Mouse (Mus musculus): Measurements from ENCODE around the gene Rgs14. TPM values are rescaled to one million over a fixed set of nuclear protein-coding genes. Genes with fewer than 3 reads are reported as not detected.

The Rgs14 gene
- total RNA-seq, 2 experiments from 2014 or later, result 28.6 to 37.0 TPM

DNA sequence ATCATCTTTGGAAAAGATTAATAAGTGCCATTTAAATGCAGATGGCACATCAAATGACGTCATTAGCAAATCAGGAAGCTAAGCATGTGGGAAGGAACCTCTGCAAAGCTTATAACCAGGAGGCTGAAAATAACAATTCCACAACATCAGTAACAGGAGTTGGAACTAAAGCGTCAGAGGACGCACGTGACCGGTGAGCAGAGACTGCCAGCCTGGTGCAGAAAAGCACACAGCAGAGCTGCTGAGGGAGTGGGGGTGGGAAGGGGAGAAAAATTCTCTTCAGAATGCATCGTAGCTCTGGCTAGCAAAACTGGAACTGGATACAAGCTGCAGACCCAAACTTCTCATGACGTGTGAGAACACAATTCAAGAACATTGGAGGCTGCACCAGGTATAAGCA lies 25.2 kb upstream of the Rgs14 start:
- no peak for DNase-seq (ENCODE audit: low spot score in 2 of 2)

DNA sequence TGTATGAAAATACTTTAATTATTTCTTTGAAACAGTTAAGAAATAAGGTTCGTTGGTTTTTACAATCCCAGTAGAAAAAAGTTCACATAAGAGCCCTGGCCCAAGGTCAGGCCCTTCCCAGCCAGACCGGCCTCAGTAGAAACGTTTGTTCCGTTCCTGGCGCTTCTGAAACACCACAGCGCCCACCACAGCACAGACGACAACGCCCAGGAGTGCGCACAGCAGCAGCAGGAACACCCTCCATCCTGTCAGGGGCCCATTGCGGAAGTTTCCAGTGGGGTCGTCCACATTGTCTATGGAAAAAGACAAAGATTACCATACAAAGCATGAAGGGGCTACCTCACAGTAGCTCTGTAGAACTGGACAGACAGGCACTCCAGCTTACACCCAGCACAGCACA lies 22.8 kb upstream of the Rgs14 start:
- no peak for DNase-seq (ENCODE audit: low spot score in 2 of 2)

DNA sequence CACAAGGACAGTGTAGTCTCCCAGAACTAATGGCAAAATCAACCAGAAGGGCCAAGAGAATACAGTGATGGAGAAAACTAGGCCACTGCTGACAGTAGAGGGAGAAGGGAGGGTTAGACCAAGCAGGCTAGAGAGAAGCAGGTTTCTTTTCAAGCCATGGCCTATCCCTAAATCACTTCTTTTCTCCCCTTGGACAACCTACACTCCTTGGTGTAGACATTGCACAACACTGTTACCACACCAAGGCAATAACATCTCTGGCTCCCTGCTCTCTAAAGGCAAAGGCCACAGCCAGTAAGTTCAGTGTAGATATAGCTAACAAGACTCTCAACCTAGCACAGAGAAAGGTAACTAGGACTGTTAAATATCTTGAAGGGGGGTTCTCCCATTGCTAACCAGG lies 8.4 kb upstream of the Rgs14 start:
- DNase-seq (ENCODE audit: low spot score in 2 of 2), result no peak

DNA sequence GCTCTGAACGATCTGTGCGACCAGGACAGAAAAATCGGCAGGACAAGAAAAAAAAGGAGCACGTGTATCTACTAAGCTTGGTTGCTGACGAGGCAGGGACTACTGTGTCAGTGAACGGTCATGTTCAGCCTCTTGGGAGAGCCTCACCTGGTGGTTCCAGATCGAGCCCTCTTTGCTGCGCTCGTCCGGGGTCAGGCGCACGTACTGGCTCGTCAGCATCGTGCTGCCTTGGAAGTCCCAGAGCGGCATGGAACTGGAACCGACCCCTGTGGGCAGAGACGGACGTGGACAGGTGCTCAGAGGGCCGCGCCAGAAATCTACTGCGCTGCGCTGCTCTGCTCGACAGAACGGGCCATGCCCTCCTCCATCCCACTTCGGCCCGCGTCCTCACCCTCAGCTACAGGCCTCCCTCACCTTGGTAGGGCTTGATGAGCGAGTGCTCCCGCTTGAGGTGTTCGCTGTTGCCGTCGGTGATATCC lies 7.5 kb upstream of the Rgs14 start:
- DNase-seq (ENCODE audit: low spot score in 2 of 2), result no peak

GRCm38 (mm10) chr13:55362453-55363060 lies 7.0 kb upstream of the Rgs14 start, which contains the start of gene Lman2:
TSS of gene Lman2 (minus strand) at chr13:55362783.
- DNase-seq (ENCODE audit: low spot score in 2 of 2), result peak; percentile 92 to 94

DNA sequence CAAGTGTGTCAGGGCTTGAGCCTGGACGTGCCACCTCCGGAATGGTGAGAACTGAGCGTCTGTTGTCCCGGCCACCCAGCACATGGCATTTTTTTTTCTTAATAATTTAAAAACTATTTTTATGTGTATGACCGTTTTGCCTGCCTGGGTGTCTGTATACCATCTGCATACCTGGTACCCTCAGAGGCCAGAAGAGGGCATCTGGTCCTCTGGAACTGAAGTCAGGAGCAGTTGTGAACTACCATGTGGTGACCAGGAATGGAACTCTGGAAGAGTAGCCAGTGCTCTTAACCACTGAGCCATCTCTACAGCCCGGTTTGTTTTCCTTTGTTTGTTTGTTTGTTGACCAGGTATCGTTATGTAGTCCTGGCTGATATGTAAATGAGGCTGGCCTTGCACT lies 1.1 kb upstream of the Rgs14 start:
- DNase-seq (ENCODE audit: low spot score in 2 of 2), result no peak

DNA sequence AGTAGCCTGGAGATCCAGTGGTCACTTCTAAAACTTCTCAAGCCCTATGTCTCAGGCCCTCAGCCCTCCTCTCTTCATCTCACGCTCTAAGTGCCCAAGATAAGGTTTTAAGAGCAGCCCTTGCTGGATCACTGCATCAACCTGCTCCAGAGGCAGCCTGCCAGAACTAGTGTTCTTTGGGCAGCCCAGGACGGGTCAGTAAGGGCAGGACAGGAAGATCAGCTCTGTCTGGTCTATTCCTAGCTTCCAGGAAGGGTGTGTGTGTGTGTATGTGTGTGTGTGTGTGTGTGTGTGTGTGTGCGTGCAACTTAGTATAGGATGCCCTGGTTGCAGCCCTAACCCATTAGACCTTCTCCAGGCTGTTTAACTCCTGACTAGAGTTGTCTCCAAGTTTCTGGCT lies 702 bp downstream of the Rgs14 start:
- no peak for DNase-seq (ENCODE audit: low spot score in 2 of 2)

DNA sequence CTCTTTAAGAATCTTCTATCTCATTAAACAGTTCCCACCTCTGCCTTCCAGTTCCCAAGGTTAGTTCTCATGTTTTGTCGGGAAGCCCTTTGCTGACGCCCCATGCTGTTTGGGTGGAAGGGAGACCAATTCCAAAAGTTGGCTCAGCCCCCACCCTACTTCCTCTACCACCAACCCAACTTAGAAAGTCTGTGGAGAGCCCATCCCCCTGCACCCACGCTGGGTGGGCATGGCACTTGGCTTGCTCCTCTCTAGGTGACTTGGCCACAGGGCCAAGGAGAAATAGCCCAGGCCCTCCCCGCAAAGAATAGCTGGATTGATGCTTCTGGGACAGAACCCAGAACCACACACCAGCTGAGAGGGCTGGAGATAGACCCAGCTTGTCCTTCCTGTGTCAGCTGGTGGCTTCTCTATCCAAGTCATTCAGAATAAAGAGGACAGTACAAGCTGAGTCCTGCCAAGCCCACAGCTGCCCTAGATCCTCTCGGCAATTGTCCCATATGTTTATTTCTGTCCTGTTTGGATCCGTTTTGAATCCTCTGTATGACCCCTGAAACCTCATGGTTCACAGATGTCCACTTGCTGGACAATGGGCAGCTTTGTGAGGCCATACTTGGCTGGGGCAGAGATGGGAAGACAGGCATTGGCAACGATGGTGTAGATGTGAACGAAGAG lies 1.6 kb downstream of the Rgs14 start:
- DNase-seq (ENCODE audit: low spot score in 2 of 2), result peak in 1 of 2 experiments; percentile 29

GRCm38 (mm10) chr13:55371740-55372139 lies 2.2 kb downstream of the Rgs14 start:
- DNase-seq (ENCODE audit: low spot score in 2 of 2), result no peak

DNA sequence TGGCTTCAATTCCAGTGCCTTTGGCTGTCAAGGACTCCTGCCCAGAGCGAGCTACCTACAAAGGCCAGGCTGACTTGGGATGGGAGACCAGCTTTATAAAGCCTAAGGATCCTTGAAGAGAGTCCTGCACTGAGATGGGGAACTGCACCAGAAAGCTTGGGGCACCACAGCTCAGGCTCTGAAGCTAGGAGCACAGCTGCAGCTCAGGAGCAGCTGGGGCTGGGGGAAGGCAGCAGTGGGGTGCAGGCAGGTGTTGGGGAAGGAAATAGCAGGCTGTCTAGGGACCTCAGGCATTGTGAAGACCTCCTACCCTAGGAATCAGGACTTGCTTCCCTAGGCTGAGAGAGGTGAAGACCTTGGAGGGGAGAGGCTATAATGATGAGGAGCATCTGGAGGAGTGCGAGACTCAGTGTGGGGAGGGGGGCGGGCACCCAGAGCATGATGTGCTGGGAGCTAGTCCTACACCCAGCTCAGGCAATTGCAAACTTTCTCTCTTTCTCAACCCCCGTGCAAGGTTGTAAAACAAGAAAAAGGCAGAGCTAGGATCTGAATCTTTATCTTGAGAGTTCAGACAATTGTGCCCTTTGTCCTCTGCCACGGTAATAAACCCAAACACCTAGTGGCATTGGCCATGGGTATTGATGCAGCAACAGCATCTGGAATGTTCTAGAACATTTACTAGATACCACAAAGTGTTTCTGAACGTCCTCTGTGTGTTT lies 4.8 kb downstream of the Rgs14 start:
- DNase-seq (ENCODE audit: low spot score in 2 of 2), result no peak

DNA sequence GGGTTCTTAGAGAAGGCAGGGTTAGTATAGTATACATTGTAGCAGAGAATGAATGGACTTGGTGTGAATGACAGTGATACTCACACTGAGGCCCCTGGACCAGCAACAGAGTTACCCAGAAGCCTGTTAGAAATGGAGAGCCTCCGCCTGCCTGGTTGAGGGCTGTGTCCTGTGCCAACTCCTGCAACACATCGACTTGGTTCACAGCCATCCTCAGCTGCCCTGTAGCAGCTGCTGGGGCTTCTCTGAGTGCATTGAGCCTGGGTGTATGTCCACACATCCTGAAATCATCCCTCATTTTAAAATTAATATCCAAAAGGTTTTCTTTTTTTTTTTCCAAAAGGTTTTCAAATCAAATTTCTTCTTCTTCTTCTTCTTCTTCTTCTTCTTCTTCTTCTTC lies 6.3 kb downstream of the Rgs14 start:
- DNase-seq (ENCODE audit: low spot score in 2 of 2), result no peak

DNA sequence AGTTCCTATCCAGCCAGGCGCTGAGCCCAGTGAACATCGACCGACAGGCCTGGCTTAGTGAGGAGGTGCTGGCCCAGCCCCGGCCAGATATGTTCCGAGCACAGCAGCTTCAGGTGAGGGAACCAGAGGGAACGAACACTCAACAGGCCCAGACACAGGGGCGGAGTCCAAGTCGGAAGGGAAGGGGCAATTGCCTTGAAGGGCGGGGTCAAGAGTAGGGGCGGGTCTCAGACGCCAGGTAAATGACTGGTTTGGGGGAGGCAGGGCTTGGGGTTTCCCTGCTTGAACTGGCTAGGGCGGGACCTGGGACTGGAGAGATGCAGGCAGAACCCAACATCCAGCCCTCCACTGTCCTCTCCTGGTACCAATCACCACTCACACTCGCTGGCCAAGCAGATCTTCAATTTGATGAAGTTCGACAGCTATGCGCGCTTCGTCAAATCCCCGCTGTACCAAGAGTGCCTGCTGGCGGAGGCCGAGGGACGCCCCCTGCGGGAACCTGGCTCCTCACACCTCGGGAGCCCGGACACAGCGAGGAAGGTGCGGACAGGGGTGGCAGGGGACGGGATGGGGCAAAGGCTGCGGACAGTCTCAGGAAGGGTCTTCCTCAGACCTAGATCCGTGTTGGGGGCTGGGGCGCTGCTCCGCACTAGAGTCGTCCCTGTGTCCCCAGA lies 9.5 kb downstream of the Rgs14 start:
- no peak for DNase-seq (ENCODE audit: low spot score in 2 of 2)

DNA sequence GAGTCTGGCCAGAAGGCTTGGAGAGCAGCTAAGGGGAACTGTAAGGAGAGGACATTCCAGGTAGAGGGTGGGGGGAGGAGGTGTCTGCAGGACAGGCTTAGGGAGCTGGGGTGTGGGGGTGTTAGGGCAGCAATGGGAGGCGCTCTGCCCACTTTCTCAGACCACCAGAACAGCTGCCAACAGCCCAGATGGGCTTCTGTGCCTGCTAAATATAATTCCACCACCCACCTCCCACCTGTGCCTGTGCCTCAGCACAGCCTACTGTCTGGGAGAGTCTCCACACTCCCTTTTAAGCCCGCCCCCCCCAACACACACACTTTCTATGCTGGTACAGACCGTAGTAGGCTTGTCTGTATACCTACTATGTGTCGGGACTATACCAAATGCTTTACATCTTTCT lies 12.3 kb downstream of the Rgs14 start:
- DNase-seq (ENCODE audit: low spot score in 2 of 2), result peak in 1 of 2 experiments; percentile 36

DNA sequence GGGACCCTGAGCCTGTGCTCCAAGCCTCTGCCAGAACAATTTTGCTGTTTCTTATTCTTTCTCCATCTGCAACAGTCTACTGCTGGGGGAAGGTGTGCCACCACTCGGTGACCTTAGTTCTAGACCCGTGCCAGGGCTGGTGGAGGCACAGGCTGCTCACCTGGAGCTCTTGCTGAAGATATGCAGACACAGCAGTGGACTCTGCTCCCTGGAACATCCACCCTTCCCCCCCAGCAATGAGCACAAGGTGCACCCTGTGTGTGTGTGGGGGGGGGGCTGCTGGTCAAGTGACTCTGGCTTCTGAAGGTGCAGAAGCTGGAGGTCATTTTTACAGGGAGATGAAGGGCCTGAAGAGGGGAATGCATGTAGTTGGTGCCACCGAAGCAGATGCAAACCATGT lies 21.1 kb downstream of the Rgs14 start:
- DNase-seq (ENCODE audit: low spot score in 2 of 2), result no peak

- no peak for DNase-seq (ENCODE audit: low spot score in 2 of 2)
Measured at GRCm38 (mm10) chr13:55391626-55392029, 22.1 kb downstream of the Rgs14 start.

DNA sequence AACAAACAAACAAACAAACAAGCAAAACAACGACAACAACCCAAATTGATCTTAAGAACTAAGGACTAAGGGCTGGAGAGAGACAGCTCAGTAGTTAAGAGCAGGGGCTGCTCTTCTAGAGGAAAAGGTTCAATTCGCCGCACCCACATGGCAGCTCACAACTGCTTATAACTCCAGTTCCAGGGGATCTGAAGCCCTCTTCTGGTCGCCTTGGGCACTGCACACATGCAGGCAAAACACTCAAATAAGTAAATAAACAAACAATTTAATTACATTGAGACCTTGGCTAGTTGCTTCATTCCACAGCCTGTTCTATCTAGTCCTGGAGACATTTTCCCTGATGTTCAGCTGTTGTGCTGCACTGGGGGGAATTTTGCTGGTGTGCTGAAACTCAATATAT lies 23.4 kb downstream of the Rgs14 start:
- DNase-seq (ENCODE audit: low spot score in 2 of 2), result no peak

- no peak for DNase-seq (ENCODE audit: low spot score in 2 of 2)
Measured at GRCm38 (mm10) chr13:55398088-55398487, 28.6 kb downstream of the Rgs14 start, which contains the start of gene Slc34a1. TSS of gene Slc34a1 (plus strand) at chr13:55398187.

DNA sequence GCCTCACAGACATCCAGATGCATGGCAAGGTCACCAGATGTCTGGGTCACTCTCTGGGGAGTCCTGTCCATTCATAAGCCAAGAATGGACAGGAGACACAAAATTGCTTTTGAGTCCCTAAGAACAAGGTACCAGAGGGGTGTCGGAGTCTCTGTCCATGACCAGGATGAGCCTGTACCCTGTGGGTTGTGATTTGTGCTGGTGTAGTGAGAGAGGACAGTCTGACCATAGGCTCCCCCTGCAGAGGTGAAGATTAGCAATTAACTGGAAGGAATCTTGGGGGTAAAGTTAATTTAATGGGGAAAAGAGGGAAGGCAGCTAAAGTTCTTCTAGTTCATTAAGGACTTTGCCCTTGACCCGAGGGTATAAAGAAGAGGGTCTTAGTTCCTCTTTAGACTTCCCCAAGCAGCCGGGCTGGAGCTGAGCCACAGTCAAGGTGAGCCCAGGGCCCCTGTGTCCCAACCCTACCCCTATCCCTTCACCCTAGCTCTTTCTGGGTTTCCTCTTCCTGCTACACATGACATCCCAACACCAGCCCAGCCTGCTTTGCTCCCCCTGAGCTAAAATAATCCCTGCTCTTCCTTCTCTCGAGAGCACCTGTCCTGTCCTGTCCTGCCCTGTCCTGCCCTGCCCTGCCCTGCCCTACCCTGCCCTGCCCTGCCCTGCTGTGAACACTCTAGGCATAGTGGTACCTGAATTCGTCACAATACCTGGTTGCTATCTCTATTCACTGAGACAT lies 29.9 kb downstream of the Rgs14 start:
- no peak for DNase-seq (ENCODE audit: low spot score in 2 of 2)

GRCm38 (mm10) chr13:55400039-55400346 lies 30.5 kb downstream of the Rgs14 start:
- DNase-seq (ENCODE audit: low spot score in 2 of 2), result no peak

- DNase-seq (ENCODE audit: low spot score in 2 of 2), result no peak
Measured at GRCm38 (mm10) chr13:55403266-55403665, 33.7 kb downstream of the Rgs14 start.
